Mouse (Mus musculus) lung, postnatal 4 days (tissue): ENCODE measurements at regions not wholly inside any gene's neighbourhood (a gene's known extent, or its start where the extent isn't known, plus 50 kb on each side); places are given as distances from the start of the nearest gene placed in this dataset.
"Not testable (repeated sequence)": the region's sequence is repeated elsewhere in the genome, so short reads cannot be mapped to it uniquely, and the experiment has no call there.

Experiments
- DNase-seq, 2 experiments: peaks; one replicate each; pipeline ENCODE4 v3.0.0; 2021

GRCm38 (mm10) chr12:77088452-77088851, 126.5 kb upstream of the Max start:
- DNase-seq: no peak

GRCm38 (mm10) chr12:77086931-77087330, 124.9 kb upstream of the Max start:
- not testable (repeated sequence) for DNase-seq

- DNase-seq: no peak
Observed at GRCm38 (mm10) chr12:77085894-77086293, 123.9 kb upstream of the Max start.

- no peak for DNase-seq
Observed at GRCm38 (mm10) chr12:77085244-77085643, 123.2 kb upstream of the Max start.

GRCm38 (mm10) chr12:77084744-77085143, 122.7 kb upstream of the Max start:
- no peak for DNase-seq

GRCm38 (mm10) chr12:77084343-77084742, 122.3 kb upstream of the Max start:
- no peak for DNase-seq

- no peak for DNase-seq
Observed at GRCm38 (mm10) chr12:77083760-77084159, 121.8 kb upstream of the Max start.

- DNase-seq: no peak
Observed at GRCm38 (mm10) chr12:77081774-77082173, 119.8 kb upstream of the Max start.

GRCm38 (mm10) chr12:77079481-77079880, 117.5 kb upstream of the Max start:
- no peak for DNase-seq

- no peak for DNase-seq
Observed at GRCm38 (mm10) chr12:77076678-77077077, 114.7 kb upstream of the Max start.

GRCm38 (mm10) chr12:77074602-77075001, 112.6 kb upstream of the Max start:
- DNase-seq: no peak

- DNase-seq: no peak
Observed at GRCm38 (mm10) chr12:77071700-77072099, 109.7 kb upstream of the Max start.

GRCm38 (mm10) chr12:77067938-77068337, 105.9 kb upstream of the Max start:
- no peak for DNase-seq

- no peak for DNase-seq
Observed at GRCm38 (mm10) chr12:77067115-77067514, 105.1 kb upstream of the Max start.

- DNase-seq: no peak
Observed at GRCm38 (mm10) chr12:77065645-77066512, 103.9 kb upstream of the Max start.

- no peak for DNase-seq
Observed at GRCm38 (mm10) chr12:77064048-77064447, 102.0 kb upstream of the Max start.

- DNase-seq: no peak
Observed at GRCm38 (mm10) chr12:77061562-77061847, 99.5 kb upstream of the Max start.

GRCm38 (mm10) chr12:77060766-77061561, 99.0 kb upstream of the Max start:
- no peak for DNase-seq

GRCm38 (mm10) chr12:77060060-77060695, 98.2 kb upstream of the Max start:
- peak; percentile 57 to 64 for DNase-seq

GRCm38 (mm10) chr12:77059679-77060059, 97.7 kb upstream of the Max start:
- no peak for DNase-seq

- no peak for DNase-seq
Observed at GRCm38 (mm10) chr12:77058596-77059190, 96.7 kb upstream of the Max start.

GRCm38 (mm10) chr12:77056748-77057370, 94.9 kb upstream of the Max start:
- peak; percentile 11 to 30 for DNase-seq

GRCm38 (mm10) chr12:77054700-77055099, 92.7 kb upstream of the Max start:
- DNase-seq: no peak
